Mouse (Mus musculus): ENCODE data around the gene Tsen2.
A peak's percentile ranks its signal among the peaks of the same experiment; 100 is the strongest.

Gene Tsen2

DNA sequence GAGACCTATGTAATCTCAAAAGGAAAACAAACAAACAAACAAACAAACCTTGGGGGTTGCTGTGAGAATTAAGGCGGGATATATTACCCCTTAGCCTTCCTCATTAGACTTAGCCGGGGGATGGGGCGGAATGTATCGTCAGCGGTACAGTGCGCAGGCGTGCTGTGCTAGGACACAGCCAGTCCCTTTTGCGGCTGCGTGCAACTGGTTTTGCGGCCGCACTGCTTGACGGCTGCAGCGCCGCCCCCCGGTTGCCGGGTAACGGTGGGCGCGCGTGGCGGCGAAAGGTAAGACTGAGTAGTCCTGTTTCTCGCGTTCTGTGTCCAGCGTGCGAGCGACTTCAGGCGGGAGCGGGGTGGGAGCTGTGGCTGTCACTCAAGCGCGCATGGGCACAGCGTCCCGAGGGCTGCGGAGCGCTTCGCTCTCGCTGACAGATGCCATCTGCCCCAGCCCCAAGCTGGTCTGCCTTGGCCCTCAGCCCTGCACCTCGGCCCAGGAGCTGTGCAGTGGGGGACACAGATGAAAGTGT, at the start of gene Tsen2:
Gene Tsen2, plus strand, starts transcription at position 223 of the 529 bp plus-strand sequence.
- peak; percentile 74 for DNase-seq (ENCODE audit: extremely low spot score, low read depth, low spot score)

DNA sequence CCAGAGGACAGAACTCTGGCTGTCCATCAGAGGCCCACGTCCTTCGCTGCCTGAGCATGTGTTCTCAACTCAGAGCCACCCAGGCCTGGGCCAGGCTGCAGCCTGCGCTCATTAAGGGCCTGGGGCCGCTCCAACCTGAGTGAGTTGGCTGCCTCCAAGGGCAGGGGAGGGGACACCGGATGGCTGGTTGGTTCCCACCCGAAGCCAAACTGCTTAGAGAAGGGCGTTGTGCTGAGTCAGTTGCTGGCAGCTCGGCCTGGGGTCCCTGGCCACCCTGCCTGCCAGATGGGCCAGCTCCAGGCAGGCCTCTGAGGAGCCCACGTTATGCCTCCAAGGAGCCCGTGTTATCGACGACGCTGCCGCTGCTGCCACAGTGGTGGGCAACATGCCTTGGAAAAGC, 44.9 kb upstream of the Tsen2 start:
- DNase-seq (ENCODE audit: extremely low spot score, low read depth, low spot score): no peak

DNA sequence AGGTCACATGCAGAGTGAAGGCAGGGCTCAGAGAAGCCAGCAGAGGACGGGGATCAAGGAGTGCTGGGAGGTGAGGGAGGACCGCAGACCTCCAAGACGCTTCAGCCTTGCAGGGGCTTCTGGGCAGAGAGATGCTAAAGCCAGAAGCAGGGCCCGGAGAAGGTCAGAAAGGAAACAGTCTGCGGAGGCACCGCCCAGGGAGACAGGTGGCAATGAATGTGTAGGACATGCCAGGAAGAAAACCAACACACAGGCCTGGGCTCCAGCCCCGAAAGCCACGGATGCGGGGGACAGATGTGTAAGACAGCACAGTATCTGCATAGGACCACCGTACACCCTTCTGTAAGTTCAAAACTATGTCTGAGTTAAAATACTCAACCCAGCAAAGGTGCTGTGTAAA, 44.2 kb upstream of the Tsen2 start:
- no peak for DNase-seq (ENCODE audit: extremely low spot score, low read depth, low spot score)

DNA sequence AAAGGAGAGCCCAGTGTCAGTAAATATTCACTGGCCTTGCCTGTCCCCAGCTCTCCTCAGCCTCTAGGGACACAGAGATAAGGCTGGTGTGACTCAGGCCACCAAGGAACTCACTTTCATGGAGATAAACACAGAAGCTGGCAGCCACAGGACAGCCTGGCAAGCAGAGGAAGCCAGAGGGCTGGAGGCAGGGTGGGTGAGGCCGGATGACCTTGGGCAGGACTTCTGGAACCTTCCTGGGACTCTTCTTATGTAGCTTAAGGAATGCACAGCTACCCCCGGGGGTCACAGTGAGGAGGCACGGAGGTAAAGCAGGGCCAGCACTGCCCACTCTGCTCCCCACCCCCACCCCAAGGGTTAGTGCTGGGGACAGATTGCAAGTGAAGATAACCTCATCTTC, 43.3 kb upstream of the Tsen2 start:
- no peak for DNase-seq (ENCODE audit: extremely low spot score, low read depth, low spot score)

DNA sequence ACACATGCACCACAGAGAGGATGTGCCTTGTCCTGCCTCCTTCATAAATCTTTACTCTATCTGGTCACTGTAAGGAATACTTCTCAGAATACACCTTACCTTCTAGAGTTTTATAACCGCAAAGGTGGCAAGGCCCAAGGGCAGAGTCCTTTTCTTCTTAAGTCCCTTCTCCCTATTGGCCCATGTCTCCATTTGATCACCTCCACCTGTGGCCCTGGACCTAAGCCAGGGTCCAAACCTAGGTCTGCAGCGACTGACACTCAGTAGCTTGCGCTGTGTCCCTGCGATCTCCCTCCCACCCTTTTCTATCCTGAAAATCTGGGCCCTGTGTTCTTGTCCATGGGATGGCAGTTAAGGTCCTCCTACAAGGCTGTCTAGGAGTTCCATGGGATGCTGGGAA, 41.4 kb upstream of the Tsen2 start:
- DNase-seq (ENCODE audit: extremely low spot score, low read depth, low spot score): no peak

DNA sequence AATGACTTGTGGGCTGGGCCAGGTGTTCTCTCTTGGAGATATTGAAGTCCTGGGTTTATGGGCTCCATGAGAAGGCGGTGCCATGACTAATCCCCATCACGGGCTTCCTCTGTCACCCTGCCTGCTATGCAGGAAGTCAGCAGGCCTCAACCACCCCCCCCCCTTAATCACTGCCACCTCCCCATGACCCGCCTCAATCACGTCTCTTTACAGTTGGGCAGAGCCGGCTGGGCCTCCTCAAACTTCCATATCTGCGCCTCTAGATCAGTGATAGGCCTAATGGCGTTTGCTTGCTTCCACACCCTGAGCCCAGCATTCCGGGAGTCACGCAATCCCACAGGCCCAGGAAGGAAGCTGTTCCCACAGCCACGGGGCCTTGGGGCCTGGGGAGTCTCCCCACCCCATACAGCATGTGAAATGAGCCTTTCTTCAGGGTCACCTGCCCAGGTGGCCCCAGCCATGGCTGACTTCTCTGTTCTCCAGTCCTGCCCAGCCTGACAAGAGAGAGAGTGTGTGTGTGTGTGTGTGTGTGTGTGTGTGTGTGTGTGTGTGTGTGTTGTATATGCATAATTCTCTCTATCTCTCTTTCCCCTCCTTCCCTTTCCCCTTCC, 40.8 kb upstream of the Tsen2 start:
- DNase-seq (ENCODE audit: extremely low spot score, low read depth, low spot score): no peak

DNA sequence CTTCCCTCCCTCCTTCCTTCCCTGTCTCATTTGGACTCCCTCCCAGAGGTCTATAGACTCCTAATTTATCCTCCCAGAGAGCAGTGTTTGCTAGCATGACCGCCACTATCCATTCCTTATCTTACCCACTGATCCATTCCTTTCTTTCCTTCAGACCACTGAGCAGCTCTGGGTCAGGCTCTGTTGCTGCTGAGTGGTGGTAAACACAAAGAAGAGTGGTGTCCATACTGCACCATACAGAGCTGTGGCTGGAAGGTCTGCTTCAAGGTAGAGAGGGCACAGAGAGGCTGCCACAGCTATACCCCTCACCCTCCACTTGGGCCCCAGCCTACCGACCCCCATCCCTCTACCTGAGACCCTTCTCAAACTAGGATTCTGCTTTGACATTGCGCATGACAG, 40.3 kb upstream of the Tsen2 start:
- DNase-seq (ENCODE audit: extremely low spot score, low read depth, low spot score): no peak

DNA sequence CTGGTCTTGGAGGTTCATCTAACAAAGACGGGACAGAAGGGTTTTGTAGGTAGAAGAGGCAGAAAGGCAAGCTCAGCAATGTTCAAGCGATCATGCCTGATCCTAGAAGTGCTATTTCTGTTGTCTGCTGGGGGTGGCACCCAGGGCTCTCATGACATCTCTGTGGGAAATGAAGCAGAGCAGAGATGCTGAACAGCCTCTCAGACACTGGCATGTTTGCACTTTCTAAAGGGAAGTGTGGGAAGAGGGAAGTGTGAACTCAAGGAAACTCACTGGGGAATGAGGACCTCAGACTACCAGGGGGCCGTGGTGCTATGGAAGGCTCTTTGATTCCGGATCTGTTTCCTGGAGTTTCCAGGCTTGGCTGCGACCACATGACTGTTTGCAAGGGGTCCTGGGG, 39.5 kb upstream of the Tsen2 start:
- DNase-seq (ENCODE audit: extremely low spot score, low read depth, low spot score): no peak

DNA sequence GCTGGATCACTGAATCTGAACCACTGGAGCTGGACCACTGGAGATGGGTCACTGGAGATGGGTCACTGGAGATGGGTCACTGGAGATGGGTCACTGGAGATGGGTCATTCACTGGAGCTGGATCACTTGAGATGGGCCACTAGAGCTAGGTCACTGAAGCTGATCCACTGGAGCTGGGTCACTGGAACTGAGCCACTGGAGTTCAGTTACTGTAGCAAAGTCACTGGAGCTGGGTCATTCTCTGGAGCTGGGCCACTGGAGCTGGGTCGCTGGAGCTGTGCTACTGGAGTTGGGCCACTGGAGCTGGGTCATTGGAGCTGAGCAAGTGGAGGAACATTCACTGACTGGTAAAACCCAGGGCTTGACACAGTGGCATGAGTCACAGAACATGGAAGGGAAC, 38.0 kb upstream of the Tsen2 start:
- no peak for DNase-seq (ENCODE audit: extremely low spot score, low read depth, low spot score)

DNA sequence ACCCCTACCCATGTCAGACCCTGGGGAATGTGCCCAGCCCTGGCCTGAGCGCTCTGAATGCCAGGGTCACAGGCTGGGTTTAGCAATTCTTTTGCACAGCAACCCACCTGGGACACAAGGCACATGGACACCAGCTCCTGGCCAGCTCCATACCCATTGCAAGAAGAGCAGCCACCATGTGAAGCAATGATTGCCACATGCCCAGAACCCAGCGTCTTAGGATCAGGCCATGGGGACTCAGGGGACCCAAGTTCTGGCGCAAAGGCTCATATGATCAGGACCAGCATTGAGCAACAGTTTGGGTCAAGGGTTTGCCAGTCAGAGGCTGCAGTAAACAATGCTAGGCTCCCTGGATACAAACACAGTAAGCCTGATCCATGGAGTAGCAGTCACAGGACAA, 33.0 kb upstream of the Tsen2 start:
- DNase-seq (ENCODE audit: extremely low spot score, low read depth, low spot score): no peak

DNA sequence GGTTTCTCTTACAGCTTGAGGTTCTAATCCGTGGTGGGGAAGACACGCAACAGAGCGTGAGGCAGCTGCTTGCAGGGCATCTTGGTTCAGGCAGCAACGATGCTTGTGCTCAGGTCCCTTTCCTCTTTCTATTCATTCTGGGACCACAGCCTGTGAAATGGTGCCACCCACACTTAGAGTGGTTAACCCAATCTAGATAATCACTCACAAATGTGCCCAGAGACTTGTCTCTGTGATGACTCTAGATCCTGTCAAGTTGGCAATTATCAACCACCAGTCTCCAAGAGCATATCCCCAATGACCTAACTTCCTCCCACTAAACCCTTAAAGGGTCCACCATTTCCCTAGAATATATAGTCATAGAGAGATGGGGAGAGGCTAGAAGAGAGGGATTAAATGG, 31.3 kb upstream of the Tsen2 start:
- DNase-seq (ENCODE audit: extremely low spot score, low read depth, low spot score): no peak

DNA sequence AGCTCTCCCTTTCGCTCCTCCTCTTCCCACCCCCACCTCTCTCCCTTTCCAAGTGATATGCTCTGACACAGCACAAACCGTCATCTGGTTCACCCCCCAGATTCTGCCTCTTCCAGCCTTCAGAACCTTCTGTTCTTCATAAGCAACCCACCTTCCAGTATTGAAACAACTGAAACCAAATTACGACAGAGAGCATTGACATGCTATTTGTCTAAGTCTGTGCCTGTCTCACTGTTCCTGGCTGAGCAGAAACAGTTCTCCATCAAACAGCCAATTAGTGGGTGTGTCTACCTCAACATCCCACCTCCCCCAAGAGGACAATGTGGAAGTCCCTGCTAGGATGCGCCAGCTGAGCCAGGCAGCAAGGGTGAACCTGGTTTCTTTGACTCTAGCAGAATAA, 26.6 kb upstream of the Tsen2 start:
- DNase-seq (ENCODE audit: extremely low spot score, low read depth, low spot score): no peak

DNA sequence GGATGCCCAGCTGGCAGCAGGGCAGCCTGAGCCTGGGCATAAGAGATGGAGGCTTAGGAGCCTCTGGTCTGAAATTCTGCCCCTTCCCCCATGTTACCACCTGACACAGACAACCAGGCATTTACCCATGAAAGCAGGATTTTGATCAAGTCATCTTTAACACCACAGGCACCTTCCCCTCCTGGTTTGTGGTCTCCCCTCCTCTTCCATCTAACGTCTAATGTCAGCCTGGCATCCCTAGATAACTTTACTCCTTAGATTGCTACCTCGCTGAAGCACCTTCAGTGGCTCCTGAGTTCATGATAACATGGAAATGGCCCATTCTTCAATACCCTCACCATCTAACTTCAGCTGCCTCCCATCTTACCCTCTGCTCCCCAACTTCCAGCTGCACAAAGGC, 26.1 kb upstream of the Tsen2 start:
- DNase-seq (ENCODE audit: extremely low spot score, low read depth, low spot score): no peak

DNA sequence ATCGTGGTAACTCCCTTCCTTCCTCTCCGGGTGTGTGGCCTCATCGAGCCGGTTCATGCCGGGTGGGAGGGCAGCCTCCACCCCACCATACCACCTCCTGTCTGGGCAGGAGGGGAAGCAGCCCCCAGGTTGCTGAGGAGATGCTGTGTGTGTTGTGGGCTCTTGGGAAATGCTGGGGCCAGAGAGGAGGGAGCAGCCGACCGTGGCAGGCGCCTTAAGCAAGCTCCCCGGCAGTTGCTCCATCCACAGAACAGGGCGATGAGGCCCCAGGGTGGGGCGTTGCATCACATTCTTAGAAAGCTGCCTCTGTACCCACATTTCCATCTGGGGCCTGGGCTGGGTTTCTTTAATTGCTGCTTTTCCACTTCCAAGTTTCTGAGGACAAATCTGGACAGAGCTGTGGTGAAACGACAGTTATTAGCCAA, 25.2 kb upstream of the Tsen2 start:
- DNase-seq (ENCODE audit: extremely low spot score, low read depth, low spot score): no peak

DNA sequence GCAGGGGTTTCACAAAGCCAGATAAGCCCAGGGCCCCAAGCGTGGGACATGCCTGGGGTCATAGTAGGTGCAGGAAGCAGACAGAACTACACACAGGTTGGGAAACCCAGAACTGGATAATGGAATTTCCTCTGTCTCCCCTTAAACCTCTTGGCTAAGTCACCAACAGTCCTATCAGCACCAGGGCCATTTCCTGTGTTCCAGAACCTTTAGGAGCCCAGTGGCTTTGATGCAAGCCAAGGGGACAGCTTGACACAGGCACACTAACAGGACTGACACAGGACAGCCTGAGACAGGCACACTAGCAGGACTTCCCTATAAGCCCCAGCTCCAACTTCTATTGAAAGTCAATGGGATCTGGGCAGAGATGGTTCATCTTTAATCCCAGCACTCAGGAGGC, 22.5 kb upstream of the Tsen2 start:
- no peak for DNase-seq (ENCODE audit: extremely low spot score, low read depth, low spot score)

DNA sequence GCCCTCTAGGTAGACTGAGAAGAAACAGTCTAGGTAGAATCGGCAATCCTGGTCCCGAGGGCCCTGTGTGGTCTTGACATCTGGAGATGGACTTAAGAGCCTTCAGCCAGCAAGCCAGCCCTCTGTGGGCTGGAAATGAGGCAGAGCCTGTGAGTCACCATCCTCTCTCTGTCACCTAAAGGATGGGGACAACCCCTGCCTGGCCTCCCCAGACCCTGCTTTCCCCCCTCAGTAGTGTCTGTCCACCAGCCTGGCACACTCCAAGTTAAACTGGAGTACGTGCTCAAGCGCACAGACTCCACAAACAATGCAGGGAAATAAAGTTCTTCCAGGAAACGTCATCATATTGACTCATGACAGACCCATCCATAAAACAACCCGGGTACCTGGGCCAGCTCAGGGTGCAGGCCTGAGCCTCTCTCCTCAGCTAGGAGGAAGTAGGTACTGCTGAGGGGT, 21.7 kb upstream of the Tsen2 start:
- no peak for DNase-seq (ENCODE audit: extremely low spot score, low read depth, low spot score)

DNA sequence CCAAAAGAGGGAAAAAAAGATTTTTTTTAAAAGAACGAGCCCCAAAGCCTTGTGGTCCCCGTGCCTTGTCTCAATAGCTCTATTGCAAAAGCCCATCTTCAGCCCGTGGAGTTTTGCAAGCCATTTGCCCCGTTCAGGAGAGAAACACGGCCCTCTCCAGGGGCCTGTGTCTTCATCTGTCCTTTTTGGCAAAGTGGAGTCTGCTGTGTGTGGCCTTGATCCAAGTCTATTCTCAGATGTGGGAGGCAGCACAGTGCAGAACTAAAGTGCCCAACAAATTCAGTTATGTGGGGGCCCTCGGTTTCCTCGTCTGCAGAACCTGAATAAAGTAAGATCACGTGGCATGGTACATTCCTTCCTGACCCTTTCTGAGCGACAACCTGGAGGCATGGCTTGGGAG, 21.3 kb upstream of the Tsen2 start:
- DNase-seq (ENCODE audit: extremely low spot score, low read depth, low spot score): no peak

DNA sequence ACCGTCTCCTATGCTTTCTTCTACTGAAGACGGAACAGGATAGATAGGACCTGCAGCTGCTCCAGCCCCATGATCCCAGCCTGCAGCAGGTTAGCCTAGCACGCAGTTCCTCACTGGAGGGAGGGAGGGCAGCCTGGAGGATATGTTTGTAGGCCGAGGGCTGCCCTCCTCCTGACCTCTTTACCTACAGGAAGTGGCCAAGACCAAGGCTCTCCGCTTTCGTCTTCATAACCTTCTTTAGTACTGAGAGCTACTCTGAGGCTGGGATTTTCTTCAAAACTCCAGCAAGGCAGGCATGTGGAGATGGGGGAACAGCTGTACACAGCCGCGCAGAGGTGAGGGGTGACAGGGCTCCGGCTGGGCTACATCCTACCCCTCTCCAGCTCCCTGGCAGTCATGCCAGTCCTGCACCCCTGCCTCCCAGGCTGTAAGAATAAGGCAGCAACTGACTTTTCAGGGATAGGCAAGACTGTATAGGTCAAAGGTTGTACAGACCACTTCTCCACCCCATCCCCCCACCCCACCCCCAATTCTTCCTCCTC, 19.9 kb upstream of the Tsen2 start:
- DNase-seq (ENCODE audit: extremely low spot score, low read depth, low spot score): no peak

DNA sequence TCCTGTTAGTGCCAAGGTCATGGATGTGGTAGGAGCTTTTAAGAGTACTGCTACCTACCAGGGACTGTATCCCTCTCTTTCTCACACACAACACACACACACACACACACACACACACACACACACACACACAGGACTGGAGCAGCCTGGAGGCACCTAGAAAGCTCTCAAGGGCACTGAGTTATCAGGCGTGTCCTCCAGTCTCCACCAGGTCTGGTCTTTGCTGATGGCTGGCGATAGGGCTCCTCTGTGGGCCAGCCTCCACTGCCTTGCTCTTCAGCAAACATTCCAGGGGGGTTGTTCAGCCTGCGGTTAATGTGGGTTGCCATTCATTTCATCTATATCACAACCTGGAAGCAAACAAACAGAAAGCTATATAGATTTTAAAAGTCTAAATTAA, 17.0 kb upstream of the Tsen2 start:
- DNase-seq (ENCODE audit: extremely low spot score, low read depth, low spot score): no peak

DNA sequence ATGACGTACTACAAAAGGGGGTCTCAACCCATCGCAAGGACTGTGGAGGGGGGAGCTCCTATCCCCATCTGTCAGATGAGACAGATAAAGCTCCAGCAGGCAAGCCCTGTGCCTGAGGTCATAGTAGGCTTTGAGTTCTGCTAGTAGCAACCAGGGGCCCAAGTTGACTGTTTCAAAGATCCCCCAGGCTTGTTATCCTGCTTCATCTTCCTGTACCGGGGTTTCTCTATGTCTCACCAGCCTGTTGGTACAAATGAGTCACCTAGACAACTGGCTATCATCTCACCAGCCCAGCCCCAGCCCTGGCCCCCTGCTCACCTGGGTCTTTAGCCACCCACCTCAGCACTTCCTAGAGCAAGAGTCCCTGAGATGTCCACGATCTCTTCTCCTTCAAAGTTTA, 16.1 kb upstream of the Tsen2 start:
- DNase-seq (ENCODE audit: extremely low spot score, low read depth, low spot score): no peak

DNA sequence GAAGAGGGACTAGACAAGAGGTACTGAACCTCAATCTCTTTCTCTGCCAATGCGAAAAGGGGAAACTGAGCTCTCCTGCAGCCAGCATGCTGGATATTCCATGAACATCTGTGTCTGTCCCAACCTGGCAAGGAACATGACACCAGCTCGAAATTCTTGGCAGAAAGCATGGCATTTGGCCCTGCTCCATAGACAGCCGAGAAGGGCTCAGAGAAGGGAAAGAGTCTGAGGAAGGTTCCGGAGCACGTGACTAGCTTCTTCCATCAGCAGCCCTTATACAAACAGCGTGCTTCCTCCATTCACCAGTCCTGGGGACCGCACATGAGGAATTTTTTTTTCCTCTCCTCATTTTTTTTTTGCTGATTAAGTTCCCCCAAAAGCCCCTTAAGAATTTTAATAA, 9.8 kb upstream of the Tsen2 start:
- DNase-seq (ENCODE audit: extremely low spot score, low read depth, low spot score): no peak

DNA sequence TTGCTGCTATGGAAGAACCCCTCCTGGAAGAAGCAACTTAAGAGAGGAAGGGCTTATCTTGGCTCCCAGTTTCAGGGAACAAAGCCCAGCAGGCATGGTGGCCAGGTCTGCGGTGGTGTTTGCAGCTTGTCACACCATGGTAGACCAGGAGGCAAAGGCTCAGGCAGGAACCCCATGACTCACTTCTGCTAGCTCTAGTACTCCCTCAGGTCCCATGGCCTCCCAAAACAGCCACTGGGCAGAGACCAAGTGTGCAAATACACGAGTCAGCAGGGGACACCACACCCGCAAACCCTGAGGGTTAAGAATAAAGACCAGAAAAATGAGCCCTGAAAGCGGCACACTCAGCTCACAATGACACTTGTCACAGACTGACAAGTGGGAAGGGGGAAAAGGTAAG, 8.3 kb upstream of the Tsen2 start:
- no peak for DNase-seq (ENCODE audit: extremely low spot score, low read depth, low spot score)
